Mouse (Mus musculus) kidney, adult 8-10 months (tissue): ENCODE results near the gene Cabin1.

Experiments
- DNase-seq, 2 experiments: peaks; one replicate each; pipeline ENCODE4 v3.0.0; 2022

The Cabin1 gene

GRCm38 (mm10) chr10:75766856-75767255 lies 2.7 kb upstream of the Cabin1 start:
- peak; percentile 70 to 76 for DNase-seq

GRCm38 (mm10) chr10:75764519-75765473 lies 655 bp upstream of the Cabin1 start:
- DNase-seq, result peak; percentile 60 to 79

- DNase-seq, result no peak
These were observed 1.7 kb downstream of the Cabin1 start for GRCm38 (mm10) chr10:75762413-75762812.

- no peak for DNase-seq
These were observed 3.8 kb downstream of the Cabin1 start for GRCm38 (mm10) chr10:75760311-75760710.

- no peak for DNase-seq
These were observed 7.4 kb downstream of the Cabin1 start for GRCm38 (mm10) chr10:75756719-75757118.

- DNase-seq, result peak; percentile 52 to 85
These were observed 20.1 kb downstream of the Cabin1 start for GRCm38 (mm10) chr10:75744017-75744416.

GRCm38 (mm10) chr10:75743369-75743768 lies 20.8 kb downstream of the Cabin1 start:
- DNase-seq, result no peak

- DNase-seq, result peak in 1 of 2 experiments; percentile 14
These were observed 23.3 kb downstream of the Cabin1 start for GRCm38 (mm10) chr10:75740866-75741265.

GRCm38 (mm10) chr10:75725449-75725848 lies 38.7 kb downstream of the Cabin1 start:
- no peak for DNase-seq

- no peak for DNase-seq
These were observed 43.9 kb downstream of the Cabin1 start for GRCm38 (mm10) chr10:75720215-75720614.

GRCm38 (mm10) chr10:75714795-75715194 lies 49.3 kb downstream of the Cabin1 start:
- DNase-seq, result no peak

- DNase-seq, result no peak
These were observed 51.1 kb downstream of the Cabin1 start for GRCm38 (mm10) chr10:75713026-75713425.

GRCm38 (mm10) chr10:75710210-75710609 lies 53.9 kb downstream of the Cabin1 start:
- no peak for DNase-seq

- DNase-seq, result peak; percentile 41 to 68
These were observed 54.9 kb downstream of the Cabin1 start for GRCm38 (mm10) chr10:75709261-75709660.

- DNase-seq, result no peak
These were observed 55.5 kb downstream of the Cabin1 start for GRCm38 (mm10) chr10:75708633-75708992.

GRCm38 (mm10) chr10:75707901-75708632 lies 56.1 kb downstream of the Cabin1 start:
- DNase-seq, result peak in 1 of 2 experiments; percentile 12

- DNase-seq, result no peak
These were observed 57.4 kb downstream of the Cabin1 start for GRCm38 (mm10) chr10:75706632-75707216.

GRCm38 (mm10) chr10:75705681-75706400 lies 58.3 kb downstream of the Cabin1 start:
- DNase-seq, result peak in 1 of 2 experiments; percentile 35

- DNase-seq, result peak; percentile 40 to 53
These were observed 59.6 kb downstream of the Cabin1 start for GRCm38 (mm10) chr10:75704212-75705185.

GRCm38 (mm10) chr10:75703504-75703903 lies 60.6 kb downstream of the Cabin1 start:
- peak in 1 of 2 experiments; percentile 10 for DNase-seq

- DNase-seq, result no peak
These were observed 61.6 kb downstream of the Cabin1 start for GRCm38 (mm10) chr10:75702494-75702893.
